Mouse (Mus musculus): ENCODE data around the gene Myh7b. TPM values are rescaled to one million over a fixed set of nuclear protein-coding genes. Genes with fewer than 3 reads are reported as not detected.
"Not testable (repeated sequence)": the region's sequence is repeated elsewhere in the genome, so short reads cannot be mapped to it uniquely, and the experiment has no call there.

The Myh7b gene
- polyA plus RNA-seq, 1 experiment from 2014 or later, result 0.54 TPM

- H3K4me1 ChIP-seq (ENCODE audit: insufficient read depth, low read depth, low read length), result peaks cover 8% of the 10 kb centered on the region; the same call in 1 of the 2 replicates
- TF ChIP-seq EP300 (IDR thresholded peaks at IDR 0.05) (peak; percentile 39; the same call in 1 of the 2 replicates), CTCF (IDR thresholded peaks at IDR 0.05) (no peak)
- H3K4me3 ChIP-seq (ENCODE audit: low read depth, low read length), result peak within 1 kb of the TSS; percentile 58
- H3K4me2 ChIP-seq (replicated peaks; ENCODE audit: low read depth, low read length), result peak within 1 kb of the TSS; percentile 77
- peak within 1 kb of the TSS; percentile 88 for H3K27ac ChIP-seq (ENCODE audit: low read length)
- WGBS, result under 1% methylated on average over 53 of the region's 53 CpGs
- H3K36me3 ChIP-seq (ENCODE audit: insufficient read depth, low read length), result no peaks in the 10 kb centered on the region
- DNase-seq (ENCODE audit: low spot score), result peak; percentile 99
- peak within 1 kb of the TSS; percentile 74 for H3K9ac ChIP-seq (replicated peaks; ENCODE audit: low read depth)
- peak; percentile 91 for ATAC-seq
- H3K9me3 ChIP-seq (ENCODE audit: low read length), result no peaks in the 10 kb centered on the region
- H3K27me3 ChIP-seq (replicated peaks; ENCODE audit: insufficient read depth, low read length), result no peaks in the 10 kb centered on the region
Observed at GRCm38 (mm10) chr2:155592137-155592853, 18.7 kb upstream of the Myh7b start, which contains the start of gene Gss. TSS of gene Gss (minus strand) at chr2:155592810.

GRCm38 (mm10) chr2:155592854-155593283 is 18.1 kb upstream of the Myh7b start:
- Histone ChIP-seq H3K4me1 (ENCODE audit: insufficient read depth, low read depth, low read length) (peaks cover 8% of the 10 kb centered on the region; the same call in 1 of the 2 replicates), H3K4me2 (replicated peaks; ENCODE audit: low read depth, low read length) (peak overlapping the region; percentile 77)
- under 1% methylated on average over 9 of the region's 9 CpGs for WGBS

GRCm38 (mm10) chr2:155595516-155595915 is 15.5 kb upstream of the Myh7b start:
- WGBS, result 46% methylated on average over 6 of the region's 6 CpGs

More at GRCm38 (mm10) chr2:155592854-155593283, 18.1 kb upstream of the Myh7b start:
- DNase-seq (ENCODE audit: low spot score) (no peak), ATAC-seq (no peak)
- Histone ChIP-seq H3K4me3 (ENCODE audit: low read depth, low read length) (peak overlapping the region; percentile 58), H3K27me3 (replicated peaks; ENCODE audit: insufficient read depth, low read length) (no peaks in the 10 kb centered on the region), H3K36me3 (ENCODE audit: insufficient read depth, low read length) (no peaks in the 10 kb centered on the region), H3K9me3 (ENCODE audit: low read length) (no peaks in the 10 kb centered on the region), H3K9ac (replicated peaks; ENCODE audit: low read depth) (peak overlapping the region; percentile 34; the same call in 1 of the 2 replicates), H3K27ac (ENCODE audit: low read length) (peak overlapping the region; percentile 51; the same call in 1 of the 2 replicates)
- TF ChIP-seq EP300 (IDR thresholded peaks at IDR 0.05) (no peak), CTCF (IDR thresholded peaks at IDR 0.05) (peak; percentile 19)

GRCm38 (mm10) chr2:155603707-155604106 is 7.3 kb upstream of the Myh7b start:
- Histone ChIP-seq H3K4me1 (ENCODE audit: insufficient read depth, low read depth, low read length) (no peaks in the 10 kb centered on the region), H3K9ac (replicated peaks; ENCODE audit: low read depth) (no peak overlapping the region), H3K27me3 (replicated peaks; ENCODE audit: insufficient read depth, low read length) (no peaks in the 10 kb centered on the region), H3K4me2 (replicated peaks; ENCODE audit: low read depth, low read length) (no peak overlapping the region), H3K27ac (ENCODE audit: low read length) (no peak overlapping the region), H3K4me3 (ENCODE audit: low read depth, low read length) (no peak overlapping the region), H3K36me3 (ENCODE audit: insufficient read depth, low read length) (no peaks in the 10 kb centered on the region), H3K9me3 (ENCODE audit: low read length) (no peaks in the 10 kb centered on the region)
- no peak for ATAC-seq
- TF ChIP-seq EP300 (IDR thresholded peaks at IDR 0.05) (no peak), CTCF (IDR thresholded peaks at IDR 0.05) (0 out of 2 replicates have a peak, but pooled peaks have one; percentile 19)
- DNase-seq (ENCODE audit: low spot score), result no peak
- WGBS, result 67% methylated on average over 3 of the region's 3 CpGs

More at GRCm38 (mm10) chr2:155595516-155595915, 15.5 kb upstream of the Myh7b start:
- no peak for TF ChIP-seq EP300 (IDR thresholded peaks at IDR 0.05)
- TF ChIP-seq CTCF (IDR thresholded peaks at IDR 0.05), result no peak
- Histone ChIP-seq H3K4me3 (ENCODE audit: low read depth, low read length) (no peak overlapping the region), H3K27me3 (replicated peaks; ENCODE audit: insufficient read depth, low read length) (no peaks in the 10 kb centered on the region), H3K9ac (replicated peaks; ENCODE audit: low read depth) (no peak overlapping the region), H3K36me3 (ENCODE audit: insufficient read depth, low read length) (no peaks in the 10 kb centered on the region), H3K4me2 (replicated peaks; ENCODE audit: low read depth, low read length) (no peak overlapping the region), H3K27ac (ENCODE audit: low read length) (no peak overlapping the region), H3K4me1 (ENCODE audit: insufficient read depth, low read depth, low read length) (peaks cover 8% of the 10 kb centered on the region; the same call in 1 of the 2 replicates), H3K9me3 (ENCODE audit: low read length) (no peaks in the 10 kb centered on the region)
- ATAC-seq, result no peak
- peak; percentile 47 for DNase-seq (ENCODE audit: low spot score)

GRCm38 (mm10) chr2:155604560-155605235 is 6.3 kb upstream of the Myh7b start:
- Histone ChIP-seq H3K27me3 (replicated peaks; ENCODE audit: insufficient read depth, low read length) (no peaks in the 10 kb centered on the region), H3K27ac (ENCODE audit: low read length) (no peak overlapping the region), H3K4me1 (ENCODE audit: insufficient read depth, low read depth, low read length) (no peaks in the 10 kb centered on the region), H3K4me2 (replicated peaks; ENCODE audit: low read depth, low read length) (no peak overlapping the region), H3K36me3 (ENCODE audit: insufficient read depth, low read length) (no peaks in the 10 kb centered on the region), H3K9me3 (ENCODE audit: low read length) (no peaks in the 10 kb centered on the region), H3K4me3 (ENCODE audit: low read depth, low read length) (no peak overlapping the region), H3K9ac (replicated peaks; ENCODE audit: low read depth) (no peak overlapping the region)
- TF ChIP-seq CTCF (IDR thresholded peaks at IDR 0.05), result no peak
- no peak for TF ChIP-seq EP300 (IDR thresholded peaks at IDR 0.05)
- 24% methylated on average over 9 of the region's 10 CpGs for WGBS
- ATAC-seq, result no peak
- no peak for DNase-seq (ENCODE audit: low spot score)

- not testable (repeated sequence) for H3K27ac ChIP-seq (ENCODE audit: low read length); H3K4me3 ChIP-seq (ENCODE audit: low read depth, low read length); H3K9ac ChIP-seq (replicated peaks; ENCODE audit: low read depth); H3K4me2 ChIP-seq (replicated peaks; ENCODE audit: low read depth, low read length); H3K36me3 ChIP-seq (ENCODE audit: insufficient read depth, low read length); DNase-seq (ENCODE audit: low spot score); ATAC-seq; H3K27me3 ChIP-seq (replicated peaks; ENCODE audit: insufficient read depth, low read length); H3K4me1 ChIP-seq (ENCODE audit: insufficient read depth, low read depth, low read length); H3K9me3 ChIP-seq (ENCODE audit: low read length)
- 55% methylated on average over 4 of the region's 4 CpGs for WGBS
Observed at GRCm38 (mm10) chr2:155605236-155605589, 5.8 kb upstream of the Myh7b start.

All from lung, postnatal 0 days (tissue).